Mouse (Mus musculus) lung, postnatal 10 days (tissue): Measurements from ENCODE around the gene Hoxa7.
A peak's percentile ranks its signal among the peaks of the same experiment; 100 is the strongest.

Experiments used
- DNase-seq: peaks from one replicate; pipeline ENCODE4 v3.0.0; 2021

The Hoxa7 gene

GRCm38 (mm10) chr6:52191860-52192550 is 29.6 kb downstream of the Hoxa7 start:
- peak; percentile 93 for DNase-seq

- DNase-seq, result no peak
Observed at GRCm38 (mm10) chr6:52190906-52191810, 30.5 kb downstream of the Hoxa7 start, which contains the start of gene Hoxa4. Gene Hoxa4 (minus strand): TSS chr6:52191753.

- DNase-seq, result peak; percentile 75
Observed at GRCm38 (mm10) chr6:52190410-52190809, 31.2 kb downstream of the Hoxa7 start.

GRCm38 (mm10) chr6:52189909-52190308 is 31.7 kb downstream of the Hoxa7 start:
- no peak for DNase-seq

GRCm38 (mm10) chr6:52189172-52189591 is 32.5 kb downstream of the Hoxa7 start:
- DNase-seq, result peak; percentile 81

GRCm38 (mm10) chr6:52186500-52186899 is 35.2 kb downstream of the Hoxa7 start:
- DNase-seq, result no peak

- no peak for DNase-seq
Observed at GRCm38 (mm10) chr6:52185834-52186233, 35.8 kb downstream of the Hoxa7 start.

- peak; percentile 67 for DNase-seq
Observed at GRCm38 (mm10) chr6:52185222-52185621, 36.4 kb downstream of the Hoxa7 start.

GRCm38 (mm10) chr6:52184668-52185067 is 37.0 kb downstream of the Hoxa7 start:
- DNase-seq, result no peak

- DNase-seq, result peak; percentile 68
Observed at GRCm38 (mm10) chr6:52183311-52184080, 38.2 kb downstream of the Hoxa7 start.

- DNase-seq, result no peak
Observed at GRCm38 (mm10) chr6:52182793-52183192, 38.9 kb downstream of the Hoxa7 start.

GRCm38 (mm10) chr6:52182030-52182429 is 39.6 kb downstream of the Hoxa7 start:
- DNase-seq, result no peak

- no peak for DNase-seq
Observed at GRCm38 (mm10) chr6:52180726-52181125, 40.9 kb downstream of the Hoxa7 start.

GRCm38 (mm10) chr6:52180213-52180710 is 41.4 kb downstream of the Hoxa7 start:
- no peak for DNase-seq

- peak; percentile 31 for DNase-seq
Observed at GRCm38 (mm10) chr6:52179690-52180089, 42.0 kb downstream of the Hoxa7 start.

GRCm38 (mm10) chr6:52178918-52179665 is 42.6 kb downstream of the Hoxa7 start:
- DNase-seq, result peak; percentile 39

GRCm38 (mm10) chr6:52177806-52178205 is 43.8 kb downstream of the Hoxa7 start:
- no peak for DNase-seq

- peak; percentile 60 for DNase-seq
Observed at GRCm38 (mm10) chr6:52177061-52177735, 44.5 kb downstream of the Hoxa7 start, which contains the start of gene 5730596B20Rik. Gene 5730596B20Rik (plus strand): TSS chr6:52177498.

- no peak for DNase-seq
Observed at GRCm38 (mm10) chr6:52176391-52176790, 45.3 kb downstream of the Hoxa7 start.

- peak; percentile 89 for DNase-seq
Observed at GRCm38 (mm10) chr6:52175864-52176263, 45.8 kb downstream of the Hoxa7 start.
